In the genomic region with DNA sequence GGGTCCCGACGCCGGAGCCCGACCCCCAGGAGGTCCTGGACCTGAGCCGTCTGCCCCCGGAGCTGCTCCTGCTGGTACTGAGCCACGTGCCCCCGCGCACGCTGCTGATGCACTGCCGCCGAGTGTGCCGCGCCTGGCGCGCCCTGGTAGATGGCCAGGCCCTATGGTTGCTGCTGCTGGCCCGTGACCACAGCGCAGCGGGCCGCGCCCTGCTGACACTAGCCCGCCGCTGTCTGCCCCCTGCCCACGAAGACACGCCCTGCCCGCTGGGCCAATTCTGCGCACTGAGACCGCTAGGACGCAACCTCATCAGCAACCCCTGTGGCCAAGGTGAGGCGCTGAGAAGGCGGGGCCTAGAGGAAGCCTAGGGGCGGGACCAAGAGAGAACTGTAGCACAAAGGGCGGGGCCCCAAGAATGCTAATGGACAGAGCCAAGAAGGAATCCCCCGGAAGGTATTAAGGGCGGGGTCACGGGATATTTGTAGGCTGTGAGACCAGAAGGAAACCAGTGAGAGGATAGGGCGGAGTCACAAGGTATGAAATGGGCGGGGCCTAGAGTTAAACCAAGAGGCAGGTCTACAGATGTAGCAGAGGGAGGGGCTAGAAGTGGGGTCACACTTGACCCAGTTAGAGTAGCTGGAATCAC, we compare ENCODE assay signal across 8 mouse cellular contexts. TPM values are rescaled to one million over a fixed set of nuclear protein-coding genes. Genes with fewer than 3 reads are reported as not detected.
DNase-seq lines count a peak whose midpoint lies in the region; ATAC-seq and TF ChIP-seq lines count a peak whose summit lies in the region.

No protein-coding gene starts in this region.

- TF ChIP-seq CTCF in midbrain, postnatal 0 days (IDR thresholded peaks at IDR 0.05) = peak; percentile 40

- ATAC-seq in embryonic facial prominence, embryonic 13.5 days (ENCODE audit: insufficient number of reproducible peaks, insufficient read depth, low FRiP score, low TSS enrichment, low read depth) = peak; percentile 69
- peak; percentile 87 for ATAC-seq in kidney, embryonic 15.5 days (replicated peaks; ENCODE audit: low FRiP score)
- peak; percentile 80 for ATAC-seq in limb, embryonic 15.5 days (ENCODE audit: insufficient number of reproducible peaks, low FRiP score, low TSS enrichment, low read depth)
- peak; percentile 87 for ATAC-seq in midbrain, postnatal 0 days (ENCODE audit: low FRiP score)

- H3K4me1 ChIP-seq in embryonic facial prominence, embryonic 13.5 days = peaks cover 17% of the 10 kb centered on the region
- H3K4me1 ChIP-seq in heart, embryonic 10.5 days = peaks cover 15% of the 10 kb centered on the region
- H3K4me1 ChIP-seq in kidney, embryonic 15.5 days = peaks cover 20% of the 10 kb centered on the region
- peaks cover 17% of the 10 kb centered on the region for H3K4me1 ChIP-seq in limb, embryonic 15.5 days
- H3K4me1 ChIP-seq in midbrain, postnatal 0 days (ENCODE audit: insufficient read depth, low read length) = no peaks in the 10 kb centered on the region

- peak overlapping the region; percentile 39 for H3K27ac ChIP-seq in embryonic facial prominence, embryonic 13.5 days
- peak overlapping the region; percentile 80 for H3K27ac ChIP-seq in heart, embryonic 10.5 days
- H3K27ac ChIP-seq in kidney, embryonic 15.5 days = no peak overlapping the region
- H3K27ac ChIP-seq in limb, embryonic 15.5 days = peak overlapping the region; percentile 43; the same call in 1 of the 2 replicates
- H3K27ac ChIP-seq in midbrain, postnatal 0 days (ENCODE audit: low read depth, low read length) = peak overlapping the region; percentile 51

- H3K4me2 ChIP-seq in embryonic facial prominence, embryonic 13.5 days = peak overlapping the region; percentile 94
- peak overlapping the region; percentile 91 for H3K4me2 ChIP-seq in kidney, embryonic 15.5 days
- H3K4me2 ChIP-seq in limb, embryonic 15.5 days = peak overlapping the region; percentile 86
- peak overlapping the region; percentile 73 for H3K4me2 ChIP-seq in midbrain, postnatal 0 days (ENCODE audit: low read depth, low read length, poor library complexity, severe bottlenecking)

- DNase-seq in heart, adult 11 months = peak; percentile 93
- DNase-seq in heart, adult 8-10 months (ENCODE audit: low spot score) = no peak
- DNase-seq in heart, embryonic 10.5 days (ENCODE audit: low spot score) = peak; percentile 91
- DNase-seq in midbrain, postnatal 0 days (ENCODE audit: low spot score) = peak; percentile 94
- peak; percentile 31 to 80 for DNase-seq in spleen, postnatal 10 days (ENCODE audit: low spot score in 2 of 2)

- peak overlapping the region; percentile 75 for H3K9ac ChIP-seq in embryonic facial prominence, embryonic 13.5 days
- H3K9ac ChIP-seq in kidney, embryonic 15.5 days = peak overlapping the region; percentile 39
- peak overlapping the region; percentile 35 for H3K9ac ChIP-seq in limb, embryonic 15.5 days
- peak overlapping the region; percentile 76 for H3K9ac ChIP-seq in midbrain, postnatal 0 days (replicated peaks; ENCODE audit: low read length, poor library complexity, severe bottlenecking)

- 1% methylated on average over 38 of the region's 38 CpGs for WGBS in embryonic facial prominence, embryonic 13.5 days
- WGBS in heart, embryonic 10.5 days = 4% methylated on average over 38 of the region's 38 CpGs
- under 1% methylated on average over 38 of the region's 38 CpGs for WGBS in kidney, embryonic 15.5 days
- 4% methylated on average over 38 of the region's 38 CpGs for WGBS in limb, embryonic 15.5 days
- WGBS in midbrain, postnatal 0 days = 1% methylated on average over 36 of the region's 38 CpGs

- peak overlapping the region; percentile 60 for H3K4me3 ChIP-seq in embryonic facial prominence, embryonic 13.5 days
- H3K4me3 ChIP-seq in heart, embryonic 10.5 days = peak overlapping the region; percentile 68
- peak overlapping the region; percentile 53 for H3K4me3 ChIP-seq in kidney, embryonic 15.5 days (replicated peaks)
- peak overlapping the region; percentile 56 for H3K4me3 ChIP-seq in limb, embryonic 15.5 days
- H3K4me3 ChIP-seq in midbrain, postnatal 0 days (ENCODE audit: low read depth, low read length) = peak overlapping the region; percentile 55

- peaks cover 14% of the 10 kb centered on the region for H3K27me3 ChIP-seq in embryonic facial prominence, embryonic 13.5 days
- peaks cover 32% of the 10 kb centered on the region for H3K27me3 ChIP-seq in heart, embryonic 10.5 days (ENCODE audit: insufficient read depth, poor library complexity, severe bottlenecking)
- H3K27me3 ChIP-seq in kidney, embryonic 15.5 days = no peaks in the 10 kb centered on the region
- H3K27me3 ChIP-seq in limb, embryonic 15.5 days = no peaks in the 10 kb centered on the region
- no peaks in the 10 kb centered on the region for H3K27me3 ChIP-seq in midbrain, postnatal 0 days (ENCODE audit: insufficient read depth, low read length)

- no peaks in the 10 kb centered on the region for H3K9me3 ChIP-seq in embryonic facial prominence, embryonic 13.5 days
- H3K9me3 ChIP-seq in heart, embryonic 10.5 days = no peaks in the 10 kb centered on the region
- H3K9me3 ChIP-seq in kidney, embryonic 15.5 days (replicated peaks) = no peaks in the 10 kb centered on the region
- H3K9me3 ChIP-seq in limb, embryonic 15.5 days = no peaks in the 10 kb centered on the region
- no peaks in the 10 kb centered on the region for H3K9me3 ChIP-seq in midbrain, postnatal 0 days (ENCODE audit: low read length)

- no peaks in the 10 kb centered on the region for H3K36me3 ChIP-seq in embryonic facial prominence, embryonic 13.5 days
- 0 out of 2 replicates have a peak, but pooled peaks cover 4% of the 10 kb centered on the region for H3K36me3 ChIP-seq in heart, embryonic 10.5 days
- no peaks in the 10 kb centered on the region for H3K36me3 ChIP-seq in kidney, embryonic 15.5 days
- no peaks in the 10 kb centered on the region for H3K36me3 ChIP-seq in limb, embryonic 15.5 days
- H3K36me3 ChIP-seq in midbrain, postnatal 0 days (ENCODE audit: insufficient read depth, low read length) = peaks cover 10% of the 10 kb centered on the region; the same call in 1 of the 2 replicates

RNA-seq across cellular contexts. Expression of gene Fbxo27, which starts 0.8 kb away (rescaled TPM):
- under 1 TPM in 3 of 4 experiments, not detected in 1; 0.11 to 0.72 (median 0.16) TPM for total RNA-seq in heart, adult 8-10 months (2022)
- 7.7 and 8.3 TPM in 2 replicates for polyA plus RNA-seq in embryonic facial prominence, embryonic 13.5 days (2015; fragmentation: Nextera tagmentation; extraction: Ambion mirVana)
- 4.7 and 6.3 TPM in 2 replicates for polyA plus RNA-seq in heart, embryonic 10.5 days (2016; fragmentation: Nextera tagmentation; extraction: Ambion mirVana)
- polyA plus RNA-seq in kidney, embryonic 15.5 days (2015; fragmentation: Nextera tagmentation; extraction: Ambion mirVana) = 5.4 and 9.1 TPM in 2 replicates
- polyA plus RNA-seq in limb, embryonic 15.5 days (2015; fragmentation: Nextera tagmentation; extraction: Ambion mirVana) = 6.2 and 7.2 TPM in 2 replicates
- 7.4 and 8.2 TPM in 2 replicates for total RNA-seq in midbrain, postnatal 0 days (2014; rRNA removed)
- polyA plus RNA-seq in midbrain, postnatal 0 days (2015; fragmentation: Nextera tagmentation; extraction: Ambion mirVana) = 10.4 and 12.2 TPM in 2 replicates

RNA-seq across cellular contexts. Expression of gene Fbxo17, which starts 23.2 kb away (rescaled TPM):
- total RNA-seq in heart, adult 8-10 months (2022) = 1 to 10 TPM in 3 of 4 experiments, under 1 TPM in 1; 0.55 to 1.2 (median 1.1) TPM
- polyA plus RNA-seq in embryonic facial prominence, embryonic 13.5 days (2015; fragmentation: Nextera tagmentation; extraction: Ambion mirVana) = 18.1 and 21.6 TPM in 2 replicates
- 13.4 and 13.6 TPM in 2 replicates for polyA plus RNA-seq in heart, embryonic 10.5 days (2016; fragmentation: Nextera tagmentation; extraction: Ambion mirVana)
- 8.2 and 9.2 TPM in 2 replicates for polyA plus RNA-seq in kidney, embryonic 15.5 days (2015; fragmentation: Nextera tagmentation; extraction: Ambion mirVana)
- 27.2 and 37.3 TPM in 2 replicates for polyA plus RNA-seq in limb, embryonic 15.5 days (2015; fragmentation: Nextera tagmentation; extraction: Ambion mirVana)
- total RNA-seq in midbrain, postnatal 0 days (2014; rRNA removed) = 1.7 and 2.8 TPM in 2 replicates
- polyA plus RNA-seq in midbrain, postnatal 0 days (2015; fragmentation: Nextera tagmentation; extraction: Ambion mirVana) = 5.5 and 6.1 TPM in 2 replicates

RNA-seq across cellular contexts. Expression of gene Mrps12, which starts 48.2 kb away (rescaled TPM):
- 10 to 100 TPM; 64.0 to 72.6 (median 67.4) TPM for total RNA-seq in heart, adult 8-10 months (2022)
- polyA plus RNA-seq in embryonic facial prominence, embryonic 13.5 days (2015; fragmentation: Nextera tagmentation; extraction: Ambion mirVana) = 127 and 132 TPM in 2 replicates
- polyA plus RNA-seq in heart, embryonic 10.5 days (2016; fragmentation: Nextera tagmentation; extraction: Ambion mirVana) = 132 and 168 TPM in 2 replicates
- 144 and 152 TPM in 2 replicates for polyA plus RNA-seq in kidney, embryonic 15.5 days (2015; fragmentation: Nextera tagmentation; extraction: Ambion mirVana)
- 112 and 125 TPM in 2 replicates for polyA plus RNA-seq in limb, embryonic 15.5 days (2015; fragmentation: Nextera tagmentation; extraction: Ambion mirVana)
- 48.6 and 67.5 TPM in 2 replicates for total RNA-seq in midbrain, postnatal 0 days (2014; rRNA removed)
- polyA plus RNA-seq in midbrain, postnatal 0 days (2015; fragmentation: Nextera tagmentation; extraction: Ambion mirVana) = 97.3 and 106 TPM in 2 replicates

RNA-seq across cellular contexts. Expression of gene Sars2, which starts 48.3 kb away (rescaled TPM):
- 10 to 100 TPM; 13.1 to 15.0 (median 13.7) TPM for total RNA-seq in heart, adult 8-10 months (2022)
- polyA plus RNA-seq in embryonic facial prominence, embryonic 13.5 days (2015; fragmentation: Nextera tagmentation; extraction: Ambion mirVana) = 27.3 and 30.8 TPM in 2 replicates
- 30.7 and 32.2 TPM in 2 replicates for polyA plus RNA-seq in heart, embryonic 10.5 days (2016; fragmentation: Nextera tagmentation; extraction: Ambion mirVana)
- 30.0 and 30.8 TPM in 2 replicates for polyA plus RNA-seq in kidney, embryonic 15.5 days (2015; fragmentation: Nextera tagmentation; extraction: Ambion mirVana)
- 20.1 and 24.1 TPM in 2 replicates for polyA plus RNA-seq in limb, embryonic 15.5 days (2015; fragmentation: Nextera tagmentation; extraction: Ambion mirVana)
- 17.8 and 18.6 TPM in 2 replicates for total RNA-seq in midbrain, postnatal 0 days (2014; rRNA removed)
- polyA plus RNA-seq in midbrain, postnatal 0 days (2015; fragmentation: Nextera tagmentation; extraction: Ambion mirVana) = 16.2 and 19.3 TPM in 2 replicates
